Mouse (Mus musculus) hindbrain, embryonic 16.5 days (tissue): ENCODE results near the gene Dpp6. TPM values are rescaled to one million over a fixed set of nuclear protein-coding genes. Genes with fewer than 3 reads are reported as not detected.

Source experiments
- ATAC-seq: fragments of 200-750 bp; cut with Nextera tagmentation; 2 replicates; pipeline ENCODE4 v1.8.0; 2017; ENCODE audit warnings: moderate TSS enrichment, moderate library complexity
- H3K27ac ChIP-seq: fragments of 300-500 bp; sonication (generic); 2 replicates; pipeline ENCODE4 v1.5.1; 2014; ENCODE audit warnings: low read depth, mild to moderate bottlenecking, control low read depth, low read length, moderate library complexity
- H3K27me3 ChIP-seq: fragments of 300-500 bp; sonication (generic); replicated peaks from 2 replicates; pipeline ENCODE4 v1.6.1; 2014; ENCODE audit warnings: low read length; ENCODE audit not compliant: control insufficient read depth, insufficient read depth
- H3K36me3 ChIP-seq: fragments of 300-500 bp; sonication (generic); 2 replicates; pipeline ENCODE4 v1.6.1; 2014; ENCODE audit warnings: mild to moderate bottlenecking, low read length, moderate library complexity, mixed read lengths; ENCODE audit not compliant: control insufficient read depth, insufficient read depth
- H3K4me1 ChIP-seq: fragments of 300-500 bp; sonication (generic); 2 replicates; pipeline ENCODE4 v1.6.1; 2014; ENCODE audit warnings: low read depth, low read length; ENCODE audit not compliant: control insufficient read depth, insufficient read depth
- H3K4me2 ChIP-seq: fragments of 300-500 bp; sonication (generic); 2 replicates; pipeline ENCODE4 v1.6.1; 2014; ENCODE audit warnings: mild to moderate bottlenecking, low read length, control low read depth, moderate library complexity
- H3K4me3 ChIP-seq: fragments of 300-500 bp; sonication (generic); 2 replicates; pipeline ENCODE4 v1.5.1; 2014; ENCODE audit warnings: mild to moderate bottlenecking, low read length, control low read depth, moderate library complexity
- H3K9ac ChIP-seq: fragments of 300-500 bp; sonication (generic); 2 replicates; pipeline ENCODE4 v1.6.1; 2014; ENCODE audit warnings: low read depth, mild to moderate bottlenecking, control low read depth, low read length, moderate library complexity
- H3K9me3 ChIP-seq: fragments of 300-500 bp; sonication (generic); 2 replicates; pipeline ENCODE4 v1.6.1; 2014; ENCODE audit warnings: mild to moderate bottlenecking, low read length, moderate library complexity; ENCODE audit not compliant: control insufficient read depth
- WGBS: fragments of 180-500 bp; shearing (Covaris S2); extraction: QIAGEN DNeasy Blood & Tissue Kit; methylation state at CpG from one replicate; pipeline ENCODE4 v1.1.7; 2014; 5-methylcytosine and 5-hydroxymethylcytosine counted together
- polyA plus RNA-seq: library from polyadenylated mRNA; unstranded; fragments of >200 nt; fragmentation: Nextera tagmentation; extraction: Ambion mirVana; gene quantifications from 2 replicates; pipeline ENCODE4 v1.2.1, GENCODE M21; 2015

The Dpp6 gene
- polyA plus RNA-seq, 1 experiment from 2014 or later, result 97.0 TPM

GRCm38 (mm10) chr5:27066837-27067236 lies 249.8 kb downstream of the Dpp6 start:
- no peaks in the 10 kb centered on the region for H3K27me3 ChIP-seq
- H3K36me3 ChIP-seq, result no peaks in the 10 kb centered on the region
- no peak overlapping the region for H3K4me3 ChIP-seq
- 63% methylated on average over 4 of the region's 4 CpGs for WGBS
- H3K9me3 ChIP-seq, result no peaks in the 10 kb centered on the region
- H3K9ac ChIP-seq, result no peak overlapping the region
- H3K4me1 ChIP-seq, result no peaks in the 10 kb centered on the region
- no peak overlapping the region for H3K27ac ChIP-seq
- no peak overlapping the region for H3K4me2 ChIP-seq
- ATAC-seq, result 0 out of 2 replicates have a peak, but pooled peaks have one; percentile 42

DNA sequence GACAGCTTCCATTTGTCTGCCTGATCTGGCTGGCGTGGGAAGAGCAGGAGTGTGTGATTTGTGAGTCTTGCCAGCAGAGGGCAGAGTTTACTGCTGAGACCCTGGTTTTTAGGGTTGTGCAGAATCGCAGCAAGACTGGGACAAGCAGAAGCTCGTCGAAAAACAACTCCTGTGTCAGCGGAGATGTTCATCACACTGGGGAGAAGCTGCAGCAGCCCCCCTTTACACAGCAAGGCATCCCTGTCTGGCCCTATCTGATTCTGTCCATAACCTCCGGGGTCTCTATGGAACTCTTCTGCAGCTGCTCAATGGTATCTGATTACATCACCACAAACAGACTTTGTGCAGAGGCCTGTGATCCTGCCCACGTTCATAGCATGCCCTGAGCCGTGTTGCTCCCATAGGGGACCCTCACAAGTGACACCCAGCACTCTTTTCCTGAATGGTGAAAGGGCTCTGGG lies 258.2 kb downstream of the Dpp6 start:
- Histone ChIP-seq H3K4me2 (peak overlapping the region; percentile 14; the same call in 1 of the 2 replicates), H3K36me3 (no peaks in the 10 kb centered on the region), H3K4me3 (no peak overlapping the region), H3K9me3 (no peaks in the 10 kb centered on the region), H3K9ac (peak overlapping the region; percentile 14; the same call in 1 of the 2 replicates), H3K27me3 (no peaks in the 10 kb centered on the region), H3K27ac (0 out of 2 replicates have a peak overlapping the region, but pooled peaks have one; percentile 14), H3K4me1 (no peaks in the 10 kb centered on the region)
- peak; percentile 85 for ATAC-seq
- WGBS, result 14% methylated on average over 8 of the region's 8 CpGs

- ATAC-seq, result 0 out of 2 replicates have a peak, but pooled peaks have one; percentile 32
- H3K4me3 ChIP-seq, result no peak overlapping the region
- H3K9me3 ChIP-seq, result no peaks in the 10 kb centered on the region
- no peak overlapping the region for H3K4me2 ChIP-seq
- WGBS, result 48% methylated on average over 1 of the region's 1 CpGs
- no peaks in the 10 kb centered on the region for H3K36me3 ChIP-seq
- peaks cover 2% of the 10 kb centered on the region; the same call in 1 of the 2 replicates for H3K4me1 ChIP-seq
- no peak overlapping the region for H3K27ac ChIP-seq
- no peaks in the 10 kb centered on the region for H3K27me3 ChIP-seq
- no peak overlapping the region for H3K9ac ChIP-seq
Observed at GRCm38 (mm10) chr5:27076046-27076445, 259.0 kb downstream of the Dpp6 start.

GRCm38 (mm10) chr5:27077821-27078220 lies 260.8 kb downstream of the Dpp6 start:
- Histone ChIP-seq H3K4me1 (peaks cover 6% of the 10 kb centered on the region; the same call in 1 of the 2 replicates), H3K27ac (no peak overlapping the region), H3K4me3 (no peak overlapping the region), H3K4me2 (no peak overlapping the region), H3K9ac (no peak overlapping the region), H3K9me3 (no peaks in the 10 kb centered on the region), H3K36me3 (no peaks in the 10 kb centered on the region), H3K27me3 (no peaks in the 10 kb centered on the region)
- ATAC-seq, result no peak
- WGBS, result 66% methylated on average over 1 of the region's 1 CpGs

- Histone ChIP-seq H3K9ac (no peak overlapping the region), H3K4me3 (no peak overlapping the region), H3K27me3 (no peaks in the 10 kb centered on the region), H3K9me3 (no peaks in the 10 kb centered on the region), H3K4me1 (peaks cover 6% of the 10 kb centered on the region; the same call in 1 of the 2 replicates), H3K27ac (no peak overlapping the region), H3K4me2 (no peak overlapping the region), H3K36me3 (no peaks in the 10 kb centered on the region)
- ATAC-seq, result peak; percentile 60; the same call in 1 of the 2 replicates
- WGBS, result 50% methylated on average over 1 of the region's 1 CpGs
Observed at GRCm38 (mm10) chr5:27081275-27081674, 264.3 kb downstream of the Dpp6 start.

DNA sequence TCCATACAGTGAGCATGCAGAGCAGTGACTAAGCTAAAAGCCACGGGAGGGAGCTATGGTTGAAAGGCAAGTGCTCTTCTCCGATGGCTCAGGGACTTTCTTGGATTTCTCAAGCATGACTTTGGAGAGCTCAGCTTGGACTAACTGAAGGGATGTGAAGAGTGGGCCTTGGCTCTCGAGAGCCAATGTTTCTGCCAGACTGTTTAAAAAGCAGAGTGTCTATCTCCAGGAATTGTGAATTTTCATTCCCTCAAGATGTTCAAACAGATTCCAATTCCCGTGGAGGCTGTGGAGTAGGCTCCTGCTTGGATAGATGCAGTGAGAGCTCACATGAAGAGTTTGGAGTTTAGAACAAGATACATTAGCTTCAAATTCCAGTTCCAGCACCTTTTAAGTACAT lies 266.8 kb downstream of the Dpp6 start:
- peaks cover 6% of the 10 kb centered on the region; the same call in 1 of the 2 replicates for H3K4me1 ChIP-seq
- no peaks in the 10 kb centered on the region for H3K27me3 ChIP-seq
- ATAC-seq, result no peak
- H3K36me3 ChIP-seq, result no peaks in the 10 kb centered on the region
- WGBS, result 74% methylated on average over 4 of the region's 4 CpGs
- no peak overlapping the region for H3K9ac ChIP-seq
- H3K9me3 ChIP-seq, result no peaks in the 10 kb centered on the region
- H3K4me3 ChIP-seq, result no peak overlapping the region
- H3K4me2 ChIP-seq, result no peak overlapping the region
- H3K27ac ChIP-seq, result no peak overlapping the region

GRCm38 (mm10) chr5:27108221-27108620 lies 291.2 kb downstream of the Dpp6 start:
- Histone ChIP-seq H3K27ac (no peak overlapping the region), H3K9ac (no peak overlapping the region), H3K4me1 (no peaks in the 10 kb centered on the region), H3K27me3 (no peaks in the 10 kb centered on the region), H3K4me2 (no peak overlapping the region), H3K9me3 (no peaks in the 10 kb centered on the region), H3K4me3 (no peak overlapping the region), H3K36me3 (no peaks in the 10 kb centered on the region)
- 96% methylated on average over 1 of the region's 1 CpGs for WGBS
- ATAC-seq, result no peak

DNA sequence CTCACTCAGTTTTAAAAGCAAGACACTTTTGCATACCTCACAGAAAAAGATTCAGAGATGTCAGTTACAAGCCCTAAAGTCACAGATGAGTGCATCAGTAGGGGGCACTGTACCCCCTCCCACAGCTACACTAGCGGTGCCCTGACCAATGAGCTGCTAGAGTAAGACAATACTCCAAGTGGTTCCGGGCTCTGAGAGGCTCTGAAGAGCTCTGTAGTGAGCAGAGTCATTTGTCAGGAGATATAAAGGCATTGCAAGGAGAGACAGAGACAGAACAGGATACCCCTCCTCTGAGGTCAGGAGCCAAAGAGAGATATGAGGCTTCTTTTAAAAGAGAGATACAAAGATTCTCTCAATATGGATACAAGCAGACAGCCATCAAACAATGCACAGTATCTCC lies 305.5 kb downstream of the Dpp6 start:
- Histone ChIP-seq H3K27ac (no peak overlapping the region), H3K4me1 (peaks cover 3% of the 10 kb centered on the region; the same call in 1 of the 2 replicates), H3K9me3 (no peaks in the 10 kb centered on the region), H3K4me3 (no peak overlapping the region), H3K4me2 (no peak overlapping the region), H3K9ac (no peak overlapping the region), H3K27me3 (no peaks in the 10 kb centered on the region), H3K36me3 (no peaks in the 10 kb centered on the region)
- ATAC-seq, result no peak
- WGBS, result 36% methylated on average over 2 of the region's 2 CpGs

DNA sequence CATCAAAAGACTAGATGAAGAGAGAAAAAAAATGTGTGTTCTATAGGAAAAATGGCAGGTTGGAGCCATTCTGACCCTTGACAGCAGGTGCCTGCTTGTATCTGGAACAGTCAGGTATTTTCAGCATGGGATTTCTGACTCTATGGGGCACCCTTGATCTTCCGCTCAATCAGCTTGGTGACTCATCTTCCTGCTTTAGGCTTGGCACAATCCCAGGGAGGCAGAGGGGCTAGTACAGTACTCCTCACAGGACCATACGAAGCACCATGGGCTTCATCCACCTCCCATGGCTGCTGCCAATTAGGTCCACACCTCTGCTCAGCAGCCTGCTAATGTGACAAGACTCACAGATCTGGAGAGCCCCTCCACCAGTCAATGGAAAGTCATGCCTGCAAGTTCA lies 305.9 kb downstream of the Dpp6 start:
- Histone ChIP-seq H3K4me2 (no peak overlapping the region), H3K4me3 (no peak overlapping the region), H3K4me1 (peaks cover 3% of the 10 kb centered on the region; the same call in 1 of the 2 replicates), H3K9ac (no peak overlapping the region), H3K36me3 (no peaks in the 10 kb centered on the region), H3K9me3 (no peaks in the 10 kb centered on the region), H3K27ac (no peak overlapping the region), H3K27me3 (no peaks in the 10 kb centered on the region)
- 81% methylated on average over 2 of the region's 2 CpGs for WGBS
- no peak for ATAC-seq
